8 mouse cellular contexts compared by ENCODE assay signal in genomic region chr2:114012749-114013211, GRCm38 (mm10). TPM values are rescaled to one million over a fixed set of nuclear protein-coding genes. Genes with fewer than 3 reads are reported as not detected.
A peak's percentile ranks its signal among the peaks of the same experiment; 100 is the strongest.
DNase-seq lines count a peak whose midpoint lies in the region; ATAC-seq lines count a peak whose summit lies in the region.
"Had no signal": no experiment of that assay in that cellular context is flagged by ENCODE, and none has a peak within 500 bp of the region (broad histone marks: within the 10 kb centered on the region; RNA-seq: fewer than 3 reads in every experiment).

No protein-coding gene starts in this region.

- peak overlapping the region; percentile 82 for H3K4me2 ChIP-seq in hindbrain, embryonic 15.5 days
- H3K4me2 ChIP-seq in neural tube, embryonic 14.5 days (ENCODE audit: low read depth, low read length) = peak overlapping the region; percentile 83

- H3K27me3 ChIP-seq in hindbrain, embryonic 15.5 days = no peaks in the 10 kb centered on the region
- H3K27me3 ChIP-seq in neural tube, embryonic 14.5 days (ENCODE audit: control insufficient read depth, insufficient read depth, low read length) = peaks cover 10% of the 10 kb centered on the region; the same call in 1 of the 2 replicates

- peak; percentile 84 for ATAC-seq in hindbrain, embryonic 15.5 days (ENCODE audit: low FRiP score, low read depth)
- ATAC-seq in neural tube, embryonic 14.5 days (ENCODE audit: low read depth) = peak; percentile 83

- DNase-seq in left cerebral cortex, postnatal 10 days (ENCODE audit: extremely low spot score in 1 of 2, low spot score in 2 of 2) = peak; percentile 10 to 42
- no peak for DNase-seq in left cerebral cortex, postnatal 25 days (ENCODE audit: low spot score in 2 of 2)
- DNase-seq in cerebellum, postnatal 4 days (ENCODE audit: low spot score in 2 of 2) = peak; percentile 24 to 42
- DNase-seq in spleen, adult 12 weeks (ENCODE audit: low spot score) = no peak
- DNase-seq in urinary bladder, postnatal 36 days (ENCODE audit: low spot score in 2 of 2) = no peak

- intact Hi-C loops in left cerebral cortex, postnatal 10 days (cut with DNase I) = loop anchor here (5.0 kb wide), 1 partner anchor 80 kb away; no protein-coding TSS in a partner anchor
- intact Hi-C loops in left cerebral cortex, postnatal 25 days (cut with DNase I) = no loop called here

- peak overlapping the region; percentile 87 for H3K27ac ChIP-seq in hindbrain, embryonic 15.5 days (replicated peaks)
- H3K27ac ChIP-seq in neural tube, embryonic 14.5 days (ENCODE audit: low read depth, low read length) = peak overlapping the region; percentile 69

- H3K9me3 ChIP-seq in hindbrain, embryonic 15.5 days = no peaks in the 10 kb centered on the region
- no peaks in the 10 kb centered on the region for H3K9me3 ChIP-seq in neural tube, embryonic 14.5 days (ENCODE audit: control insufficient read depth, low read length)

- H3K36me3 ChIP-seq in hindbrain, embryonic 15.5 days = no peaks in the 10 kb centered on the region
- no peaks in the 10 kb centered on the region for H3K36me3 ChIP-seq in neural tube, embryonic 14.5 days (ENCODE audit: control insufficient read depth, insufficient read depth, low read length)

- H3K4me3 ChIP-seq in hindbrain, embryonic 15.5 days = peak overlapping the region; percentile 86
- peak overlapping the region; percentile 55 for H3K4me3 ChIP-seq in neural tube, embryonic 14.5 days (ENCODE audit: low read depth, low read length)

- 2% methylated on average over 19 of the region's 19 CpGs for WGBS in hindbrain, embryonic 15.5 days
- WGBS in neural tube, embryonic 14.5 days = 2% methylated on average over 19 of the region's 19 CpGs

- H3K9ac ChIP-seq in hindbrain, embryonic 15.5 days = peak overlapping the region; percentile 93
- H3K9ac ChIP-seq in neural tube, embryonic 14.5 days (replicated peaks; ENCODE audit: low read depth, low read length) = peak overlapping the region; percentile 68

- H3K4me1 ChIP-seq in hindbrain, embryonic 15.5 days (replicated peaks) = peaks cover 12% of the 10 kb centered on the region; the same call in 1 of the 2 replicates
- H3K4me1 ChIP-seq in neural tube, embryonic 14.5 days (ENCODE audit: control insufficient read depth, insufficient read depth, low read length) = peaks cover 6% of the 10 kb centered on the region; the same call in 1 of the 2 replicates

RNA-seq across cellular contexts. Expression of gene Gjd2, which starts 0.6 kb away (rescaled TPM):
- 10 to 100 TPM; 25.0 to 25.2 TPM for total RNA-seq in left cerebral cortex, postnatal 10 days (2021)
- 1 to 10 TPM; 6.1 to 7.2 TPM for total RNA-seq in left cerebral cortex, postnatal 25 days (2021)
- polyA plus RNA-seq in hindbrain, embryonic 15.5 days (2015; fragmentation: Nextera tagmentation; extraction: Ambion mirVana) = 10.9 and 11.8 TPM in 2 replicates
- 5.7 and 7.2 TPM in 2 replicates for polyA plus RNA-seq in neural tube, embryonic 14.5 days (2014; fragmentation: Nextera tagmentation; extraction: Ambion mirVana)

RNA-seq across cellular contexts. Expression of gene Actc1, which starts 40.6 kb away (rescaled TPM):
- not detected for total RNA-seq in left cerebral cortex, postnatal 10 days (2021)
- not detected for total RNA-seq in left cerebral cortex, postnatal 25 days (2021)
- polyA plus RNA-seq in hindbrain, embryonic 15.5 days (2015; fragmentation: Nextera tagmentation; extraction: Ambion mirVana) = 1.4 and 6.4 TPM in 2 replicates
- 5.4 and 10.0 TPM in 2 replicates for polyA plus RNA-seq in neural tube, embryonic 14.5 days (2014; fragmentation: Nextera tagmentation; extraction: Ambion mirVana)
- total RNA-seq: left cerebral cortex, postnatal 36 days had no signal

Comparison
In these comparisons a context has a peak if more than half of its experiments do, and no peak if none do; other contexts are left out.
1. DNase-seq: peak in left cerebral cortex, postnatal 10 days (2 of 2) and cerebellum, postnatal 4 days (2 of 2); none in left cerebral cortex, postnatal 25 days (0 of 2), spleen, adult 12 weeks (single experiment) and urinary bladder, postnatal 36 days (0 of 2).